Mouse (Mus musculus) CH12.LX (cell line): ENCODE measurements around the gene Hlcs.

ENCODE experiments used
- CTCF ChIP-seq, 2 experiments: IDR thresholded peaks in 1 of 2; conservative IDR thresholded peaks in 1 of 2; 2 replicates each; pipeline ENCODE4 v1.5.1; 2011 to 2012; ENCODE audit warnings: low read depth in 2 of 2, low read length in 2 of 2, improper control_type of control experiment in 1 of 2, inconsistent platforms in 1 of 2, mild to moderate bottlenecking in 1 of 2, moderate library complexity in 1 of 2
- USF1 ChIP-seq: IDR thresholded peaks from 2 replicates; pipeline ENCODE4 v1.6.1; 2014; ENCODE audit warnings: low read depth, mild to moderate bottlenecking, inconsistent platforms, low read length, improper control_type of control experiment
- ZC3H11A ChIP-seq: IDR thresholded peaks from 2 replicates; pipeline ENCODE4 v1.6.1; 2012; ENCODE audit warnings: low read depth, mild to moderate bottlenecking, inconsistent platforms, low read length, improper control_type of control experiment

DNA sequence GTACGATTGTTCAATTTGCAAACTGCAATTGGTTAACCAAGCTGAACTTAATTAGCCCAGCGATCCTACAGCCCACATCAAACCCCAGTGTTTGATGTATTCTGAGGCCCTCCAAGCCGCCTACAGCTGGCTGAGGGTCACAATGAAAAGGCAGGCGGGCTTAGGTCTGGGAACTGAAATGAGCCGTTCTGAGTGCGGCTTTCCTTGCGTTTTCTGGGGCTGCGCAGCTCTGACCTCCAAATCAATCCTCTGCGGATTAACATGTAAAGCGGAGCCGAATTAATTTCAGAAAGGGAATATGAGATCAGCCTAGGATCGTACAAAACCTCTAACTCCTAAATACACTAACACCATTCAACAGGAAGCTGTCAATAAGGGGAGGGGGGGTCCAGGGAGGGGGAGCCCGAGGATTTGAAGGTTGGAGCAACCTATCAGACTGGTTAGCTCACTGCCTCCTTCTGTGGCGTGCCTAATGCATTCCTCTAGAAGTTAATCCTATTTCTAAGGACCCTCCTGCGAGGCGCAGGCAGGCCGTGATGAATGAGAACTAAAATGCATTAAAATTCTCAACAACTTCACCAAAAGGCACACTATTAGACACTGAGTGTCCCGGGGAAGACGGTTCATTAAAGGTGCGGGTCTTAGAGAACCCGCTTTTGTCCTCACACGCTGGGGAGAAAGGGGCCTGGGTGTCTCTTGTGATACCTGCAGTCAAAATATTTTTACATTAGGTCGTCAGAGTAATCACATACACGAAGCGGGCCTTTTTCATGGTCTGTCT is 133.8 kb downstream of the Hlcs start:
- TF ChIP-seq CTCF (conservative IDR thresholded peaks at IDR 0.05 in 1 of 2, IDR thresholded peaks at IDR 0.05 in 1 of 2; ENCODE audit: low read depth in 2 of 2, low read length in 2 of 2) (no peak), USF1 (no peak), ZC3H11A (no peak)
